Mouse (Mus musculus) forebrain, embryonic 14.5 days (tissue): ENCODE data around the gene Apmap. TPM values are rescaled to one million over a fixed set of nuclear protein-coding genes. Genes with fewer than 3 reads are reported as not detected.

Source experiments
- ATAC-seq: fragments of 200-750 bp; cut with Nextera tagmentation; 2 replicates; pipeline ENCODE4 v1.8.0; 2017; ENCODE audit warnings: mild to moderate bottlenecking, moderate library complexity
- DNase-seq: peaks from one replicate; pipeline ENCODE4 v3.0.0-alpha.2; 2015; ENCODE audit warnings: low spot score
- H3K27ac ChIP-seq: fragments of 300-500 bp; sonication (generic); 2 replicates; pipeline ENCODE4 v1.5.1; 2014; ENCODE audit warnings: low read depth, mild to moderate bottlenecking, control low read depth, low read length, moderate library complexity
- H3K27me3 ChIP-seq: fragments of 300-500 bp; sonication (generic); replicated peaks from 2 replicates; pipeline ENCODE4 v1.6.1; 2014; ENCODE audit warnings: low read length, control low read depth, mixed read lengths; ENCODE audit not compliant: control insufficient read depth, insufficient read depth
- H3K36me3 ChIP-seq: fragments of 300-500 bp; sonication (generic); 2 replicates; pipeline ENCODE4 v1.6.1; 2014; ENCODE audit warnings: low read length, control low read depth; ENCODE audit not compliant: control insufficient read depth, insufficient read depth
- H3K4me1 ChIP-seq: fragments of 300-500 bp; sonication (generic); 2 replicates; pipeline ENCODE4 v1.6.1; 2014; ENCODE audit warnings: antibody characterized with exemption, low read length, control low read depth; ENCODE audit not compliant: control insufficient read depth, insufficient read depth
- H3K4me2 ChIP-seq: fragments of 300-500 bp; sonication (generic); 2 replicates; pipeline ENCODE4 v1.6.1; 2014; ENCODE audit warnings: mild to moderate bottlenecking, control low read depth, low read length
- H3K4me3 ChIP-seq: fragments of 300-500 bp; sonication (generic); 2 replicates; pipeline ENCODE4 v1.5.1; 2014; ENCODE audit warnings: low read depth, low read length, control low read depth
- H3K9ac ChIP-seq: fragments of 300-500 bp; sonication (generic); 2 replicates; pipeline ENCODE4 v1.6.1; 2014; ENCODE audit warnings: mild to moderate bottlenecking, low read length, control low read depth, moderate library complexity
- H3K9me3 ChIP-seq: fragments of 300-500 bp; sonication (generic); replicated peaks from 2 replicates; pipeline ENCODE4 v1.6.1; 2016; ENCODE audit warnings: low read length, control low read depth, mixed read lengths; ENCODE audit not compliant: control insufficient read depth
- WGBS: fragments of 180-500 bp; shearing (Covaris S2); extraction: QIAGEN DNeasy Blood & Tissue Kit; methylation state at CpG from one replicate; pipeline ENCODE4 v1.1.7; 2014; 5-methylcytosine and 5-hydroxymethylcytosine counted together
- polyA plus RNA-seq: library from polyadenylated mRNA; unstranded; fragments of >200 nt; fragmentation: Nextera tagmentation; extraction: Ambion mirVana; gene quantifications from 2 replicates; pipeline ENCODE4 v1.2.1, GENCODE M21; 2014

Apmap gene
- polyA plus RNA-seq, 1 experiment from 2014 or later, result 45.9 TPM

- Histone ChIP-seq H3K9ac (no peak overlapping the region), H3K4me1 (no peaks in the 10 kb centered on the region), H3K27me3 (no peaks in the 10 kb centered on the region), H3K4me2 (no peak overlapping the region), H3K27ac (no peak overlapping the region), H3K36me3 (peaks cover 51% of the 10 kb centered on the region), H3K4me3 (no peak overlapping the region), H3K9me3 (no peaks in the 10 kb centered on the region)
- no peak for DNase-seq
- 94% methylated on average over 4 of the region's 4 CpGs for WGBS
- no peak for ATAC-seq
Measured at GRCm38 (mm10) chr2:150629255-150629654, 20.9 kb upstream of the Apmap start.

GRCm38 (mm10) chr2:150627140-150627539 is 18.8 kb upstream of the Apmap start:
- DNase-seq (no peak), ATAC-seq (no peak)
- Histone ChIP-seq H3K36me3 (peaks cover 57% of the 10 kb centered on the region), H3K9ac (no peak overlapping the region), H3K4me3 (no peak overlapping the region), H3K4me1 (no peaks in the 10 kb centered on the region), H3K27me3 (no peaks in the 10 kb centered on the region), H3K9me3 (no peaks in the 10 kb centered on the region), H3K27ac (no peak overlapping the region), H3K4me2 (no peak overlapping the region)
- WGBS, result 83% methylated on average over 6 of the region's 6 CpGs

GRCm38 (mm10) chr2:150624926-150625325 is 16.6 kb upstream of the Apmap start:
- DNase-seq (no peak), ATAC-seq (no peak)
- no peak overlapping the region for H3K4me2 ChIP-seq
- H3K4me1 ChIP-seq, result no peaks in the 10 kb centered on the region
- H3K9ac ChIP-seq, result no peak overlapping the region
- no peak overlapping the region for H3K27ac ChIP-seq
- 90% methylated on average over 8 of the region's 8 CpGs for WGBS
- H3K9me3 ChIP-seq, result no peaks in the 10 kb centered on the region
- no peak overlapping the region for H3K4me3 ChIP-seq
- no peaks in the 10 kb centered on the region for H3K27me3 ChIP-seq
- peaks cover 66% of the 10 kb centered on the region for H3K36me3 ChIP-seq

GRCm38 (mm10) chr2:150623957-150624356 is 15.6 kb upstream of the Apmap start:
- H3K27ac ChIP-seq, result no peak overlapping the region
- 93% methylated on average over 3 of the region's 3 CpGs for WGBS
- no peak for ATAC-seq
- H3K9ac ChIP-seq, result no peak overlapping the region
- H3K4me3 ChIP-seq, result no peak overlapping the region
- H3K27me3 ChIP-seq, result no peaks in the 10 kb centered on the region
- no peaks in the 10 kb centered on the region for H3K4me1 ChIP-seq
- H3K36me3 ChIP-seq, result peaks cover 76% of the 10 kb centered on the region
- no peaks in the 10 kb centered on the region for H3K9me3 ChIP-seq
- DNase-seq, result no peak
- no peak overlapping the region for H3K4me2 ChIP-seq

GRCm38 (mm10) chr2:150621698-150622097 is 13.3 kb upstream of the Apmap start:
- Histone ChIP-seq H3K4me3 (no peak overlapping the region), H3K9me3 (no peaks in the 10 kb centered on the region), H3K27me3 (no peaks in the 10 kb centered on the region), H3K36me3 (peaks cover 65% of the 10 kb centered on the region), H3K9ac (no peak overlapping the region), H3K27ac (no peak overlapping the region), H3K4me1 (no peaks in the 10 kb centered on the region), H3K4me2 (no peak overlapping the region)
- WGBS, result 85% methylated on average over 3 of the region's 3 CpGs
- DNase-seq (no peak), ATAC-seq (no peak)

GRCm38 (mm10) chr2:150610097-150610496 is 1.7 kb upstream of the Apmap start:
- DNase-seq, result no peak

GRCm38 (mm10) chr2:150608872-150609560 is 649 bp upstream of the Apmap start:
- no peaks in the 10 kb centered on the region for H3K9me3 ChIP-seq
- H3K4me2 ChIP-seq, result peak overlapping the region; percentile 83
- no peaks in the 10 kb centered on the region for H3K27me3 ChIP-seq
- no peak overlapping the region for H3K27ac ChIP-seq
- peak; percentile 91 for DNase-seq
- ATAC-seq, result peak; percentile 68
- peak overlapping the region; percentile 78 for H3K4me3 ChIP-seq
- H3K4me1 ChIP-seq, result peaks cover 7% of the 10 kb centered on the region
- H3K9ac ChIP-seq, result peak overlapping the region; percentile 82; the same call in 1 of the 2 replicates
- 2% methylated on average over 10 of the region's 10 CpGs for WGBS
- no peaks in the 10 kb centered on the region for H3K36me3 ChIP-seq

More at GRCm38 (mm10) chr2:150610097-150610496, 1.7 kb upstream of the Apmap start:
- no peak for ATAC-seq
- Histone ChIP-seq H3K4me2 (no peak overlapping the region), H3K9ac (no peak overlapping the region), H3K27me3 (no peaks in the 10 kb centered on the region), H3K4me1 (peaks cover 7% of the 10 kb centered on the region), H3K36me3 (no peaks in the 10 kb centered on the region), H3K27ac (no peak overlapping the region), H3K4me3 (no peak overlapping the region), H3K9me3 (no peaks in the 10 kb centered on the region)
- 83% methylated on average over 3 of the region's 3 CpGs for WGBS

GRCm38 (mm10) chr2:150607086-150607485 is 1.3 kb downstream of the Apmap start:
- H3K9ac ChIP-seq, result no peak overlapping the region; the same call in 1 of the 2 replicates
- 67% methylated on average over 1 of the region's 1 CpGs for WGBS
- no peaks in the 10 kb centered on the region for H3K9me3 ChIP-seq
- H3K4me2 ChIP-seq, result peak overlapping the region; percentile 83
- H3K36me3 ChIP-seq, result no peaks in the 10 kb centered on the region
- H3K4me1 ChIP-seq, result peaks cover 7% of the 10 kb centered on the region
- DNase-seq, result no peak
- H3K27me3 ChIP-seq, result no peaks in the 10 kb centered on the region
- no peak for ATAC-seq
- no peak overlapping the region for H3K27ac ChIP-seq
- H3K4me3 ChIP-seq, result peak overlapping the region; percentile 78; the same call in 1 of the 2 replicates

- Histone ChIP-seq H3K27ac (no peak overlapping the region), H3K9ac (no peak overlapping the region), H3K36me3 (no peaks in the 10 kb centered on the region), H3K9me3 (no peaks in the 10 kb centered on the region), H3K27me3 (no peaks in the 10 kb centered on the region), H3K4me1 (peaks cover 7% of the 10 kb centered on the region), H3K4me3 (no peak overlapping the region), H3K4me2 (no peak overlapping the region)
- 83% methylated on average over 2 of the region's 2 CpGs for WGBS
- ATAC-seq (no peak), DNase-seq (no peak)
Measured at GRCm38 (mm10) chr2:150604802-150605201, 3.6 kb downstream of the Apmap start.
